ENCODE assay signal across 13 mouse cellular contexts in genomic region chr11:98900529-98901125, GRCm38 (mm10). TPM values are rescaled to one million over a fixed set of nuclear protein-coding genes. Genes with fewer than 3 reads are reported as not detected.
DNase-seq lines count a peak whose midpoint lies in the region; ATAC-seq and TF ChIP-seq lines count a peak whose summit lies in the region.
"Had no signal": no experiment of that assay in that cellular context is flagged by ENCODE, and none has a peak within 500 bp of the region (broad histone marks: within the 10 kb centered on the region; RNA-seq: fewer than 3 reads in every experiment).

No protein-coding gene starts in this region.

- H3K9ac ChIP-seq in liver, postnatal 0 days (replicated peaks), result no peak overlapping the region
- no peak overlapping the region for H3K9ac ChIP-seq in forebrain, embryonic 16.5 days (replicated peaks; ENCODE audit: low read depth, low read length)
- H3K9ac ChIP-seq: intestine, embryonic 15.5 days; limb, embryonic 15.5 days; neural tube, embryonic 13.5 days had no signal

- TF ChIP-seq POLR2A in spleen, adult 2 months (IDR thresholded peaks at IDR 0.05; ENCODE audit: low read depth, low read length), result no peak
- no peak for TF ChIP-seq POLR2A in kidney, adult 2 months (IDR thresholded peaks at IDR 0.05; ENCODE audit: low read depth, low read length)

- 21% methylated on average over 12 of the region's 12 CpGs for WGBS in spleen, adult 2 months
- 45% methylated on average over 12 of the region's 12 CpGs for whole genome bisulfite sequencing in liver, postnatal 0 days (ENCODE audit: insufficient replicate concordance)
- 90% methylated on average over 12 of the region's 12 CpGs for WGBS in forebrain, embryonic 16.5 days
- 67% methylated on average over 12 of the region's 12 CpGs for WGBS in kidney, adult 2 months

- TF ChIP-seq EP300 in liver, postnatal 0 days (IDR thresholded peaks at IDR 0.05; ENCODE audit: low read depth), result no peak

- H3K4me1 ChIP-seq in spleen, adult 2 months (ENCODE audit: control insufficient read depth, insufficient read depth, insufficient read length), result peaks cover 2% of the 10 kb centered on the region; the same call in 1 of the 2 replicates
- H3K4me1 ChIP-seq in liver, postnatal 0 days (ENCODE audit: insufficient read depth), result peaks cover 12% of the 10 kb centered on the region
- no peaks in the 10 kb centered on the region for H3K4me1 ChIP-seq in forebrain, embryonic 16.5 days (replicated peaks; ENCODE audit: control insufficient read depth, insufficient read depth, low read length)
- no peaks in the 10 kb centered on the region for H3K4me1 ChIP-seq in kidney, adult 2 months (ENCODE audit: control insufficient read depth, insufficient read depth, low read length)

- ATAC-seq in liver, postnatal 0 days, result no peak
- ATAC-seq in forebrain, embryonic 16.5 days, result no peak
- ATAC-seq: intestine, embryonic 15.5 days had no signal

- H3K36me3 ChIP-seq in spleen, adult 2 months (ENCODE audit: control insufficient read depth, insufficient read depth, low read length), result peaks cover 34% of the 10 kb centered on the region
- peaks cover 56% of the 10 kb centered on the region for H3K36me3 ChIP-seq in liver, postnatal 0 days (replicated peaks; ENCODE audit: insufficient read depth, low read length)
- peaks cover 28% of the 10 kb centered on the region for H3K36me3 ChIP-seq in forebrain, embryonic 16.5 days (ENCODE audit: control insufficient read depth, insufficient read depth)
- H3K36me3 ChIP-seq in kidney, adult 2 months (ENCODE audit: control insufficient read depth, insufficient read depth, low read length), result peaks cover 4% of the 10 kb centered on the region

- intact Hi-C loops in gastrocnemius, adult 2 months (cut with DNase I), result no loop called here

- no peak for DNase-seq in gastrocnemius, adult 2 months
- DNase-seq in gastrocnemius, adult 18-20 months (ENCODE audit: low spot score), result no peak
- no peak for DNase-seq in spleen, adult 2 months (ENCODE audit: low read depth in 1 of 2, low spot score in 2 of 2)
- DNase-seq in spleen, postnatal 14 days (ENCODE audit: low spot score in 2 of 2), result no peak
- DNase-seq in liver, postnatal 0 days, result no peak
- DNase-seq in thymus, postnatal 4 days, result peak; percentile 52
- DNase-seq in kidney, adult 2 months, result no peak
- DNase-seq: cerebellum, postnatal 36 days; gastrocnemius, postnatal 36 days had no signal

- H3K27me3 ChIP-seq in spleen, adult 2 months (ENCODE audit: control insufficient read depth, insufficient read depth, low read length), result no peaks in the 10 kb centered on the region
- no peaks in the 10 kb centered on the region for H3K27me3 ChIP-seq in liver, postnatal 0 days (ENCODE audit: insufficient read depth, low read length)
- no peaks in the 10 kb centered on the region for H3K27me3 ChIP-seq in forebrain, embryonic 16.5 days (replicated peaks; ENCODE audit: control insufficient read depth, insufficient read depth, low read length)
- H3K27me3 ChIP-seq in kidney, adult 2 months (replicated peaks; ENCODE audit: control insufficient read depth, insufficient read depth, low read length), result no peaks in the 10 kb centered on the region
- H3K27me3 ChIP-seq: intestine, embryonic 15.5 days; limb, embryonic 15.5 days; neural tube, embryonic 13.5 days had no signal

- H3K9me3 ChIP-seq in liver, postnatal 0 days (ENCODE audit: low read length), result no peaks in the 10 kb centered on the region
- H3K9me3 ChIP-seq in forebrain, embryonic 16.5 days (ENCODE audit: control insufficient read depth, low read length), result no peaks in the 10 kb centered on the region
- H3K9me3 ChIP-seq: intestine, embryonic 15.5 days; limb, embryonic 15.5 days; neural tube, embryonic 13.5 days had no signal

- peak overlapping the region; percentile 16 for H3K4me3 ChIP-seq in gastrocnemius, adult 2 months
- no peak overlapping the region for H3K4me3 ChIP-seq in spleen, adult 2 months (ENCODE audit: extremely low read depth, insufficient read depth, insufficient read length)
- no peak overlapping the region for H3K4me3 ChIP-seq in liver, postnatal 0 days (ENCODE audit: low read depth, low read length)
- H3K4me3 ChIP-seq in forebrain, embryonic 16.5 days (replicated peaks; ENCODE audit: low read length), result no peak overlapping the region
- no peak overlapping the region for H3K4me3 ChIP-seq in kidney, adult 2 months (ENCODE audit: insufficient read depth, low read depth, low read length)
- H3K4me3 ChIP-seq: intestine, embryonic 15.5 days; limb, embryonic 15.5 days; neural tube, embryonic 13.5 days had no signal

- no peak overlapping the region; the same call in 1 of the 2 replicates for H3K27ac ChIP-seq in gastrocnemius, adult 2 months
- H3K27ac ChIP-seq in spleen, adult 2 months (ENCODE audit: insufficient read depth, low read length), result peak overlapping the region; percentile 49
- peak overlapping the region; percentile 58 for H3K27ac ChIP-seq in liver, postnatal 0 days (ENCODE audit: low read depth)
- H3K27ac ChIP-seq in forebrain, embryonic 16.5 days (ENCODE audit: low read length), result no peak overlapping the region
- no peak overlapping the region for H3K27ac ChIP-seq in kidney, adult 2 months (ENCODE audit: insufficient read depth, low read depth, low read length)
- H3K27ac ChIP-seq: intestine, embryonic 15.5 days; limb, embryonic 15.5 days; neural tube, embryonic 13.5 days had no signal

- TF ChIP-seq CTCF in gastrocnemius, adult 2 months (IDR thresholded peaks at IDR 0.05), result no peak
- no peak for TF ChIP-seq CTCF in spleen, adult 2 months (IDR thresholded peaks at IDR 0.05; ENCODE audit: extremely low read depth, insufficient read depth, insufficient read length, insufficient replicate concordance)
- TF ChIP-seq CTCF in liver, postnatal 0 days (IDR thresholded peaks at IDR 0.05; ENCODE audit: low read depth), result no peak
- TF ChIP-seq CTCF in kidney, adult 2 months (conservative IDR thresholded peaks at IDR 0.05; ENCODE audit: insufficient read depth, insufficient read length, low read depth, low read length), result no peak

- peak overlapping the region; percentile 40; the same call in 1 of the 2 replicates for H3K4me2 ChIP-seq in liver, postnatal 0 days (ENCODE audit: low read depth, low read length)
- no peak overlapping the region for H3K4me2 ChIP-seq in forebrain, embryonic 16.5 days (ENCODE audit: low read length)
- H3K4me2 ChIP-seq: intestine, embryonic 15.5 days; limb, embryonic 15.5 days; neural tube, embryonic 13.5 days had no signal

RNA-seq across cellular contexts. Expression of gene Cdc6, which starts 7.0 kb away (rescaled TPM):
- under 1 TPM in 1 of 2 experiments, not detected in 1; 0.11 TPM for total RNA-seq in gastrocnemius, adult 2 months (2021)
- total RNA-seq in gastrocnemius, adult 18-20 months (2021), result under 1 TPM; 0.09 to 0.26 TPM
- 1.6 and 2.0 TPM in 2 replicates for polyA plus RNA-seq in spleen, adult 2 months (2012; rRNA removed)
- polyA plus RNA-seq in liver, postnatal 0 days (2015; fragmentation: Nextera tagmentation; extraction: Ambion mirVana), result 19.1 and 22.3 TPM in 2 replicates
- 10.3 and 10.9 TPM in 2 replicates for polyA plus RNA-seq in forebrain, embryonic 16.5 days (2015; fragmentation: Nextera tagmentation; extraction: Ambion mirVana)
- polyA plus RNA-seq in kidney, adult 2 months (2012; rRNA removed), result 0.11 and 0.14 TPM in 2 replicates

RNA-seq across cellular contexts. Expression of gene Rara, which starts 27.0 kb away (rescaled TPM):
- 10 to 100 TPM; 10.2 to 12.4 TPM for total RNA-seq in gastrocnemius, adult 2 months (2021)
- 10 to 100 TPM; 12.9 to 13.2 TPM for total RNA-seq in gastrocnemius, adult 18-20 months (2021)
- polyA plus RNA-seq in spleen, adult 2 months (2012; rRNA removed), result 37.0 and 48.8 TPM in 2 replicates
- 5.4 and 5.6 TPM in 2 replicates for polyA plus RNA-seq in liver, postnatal 0 days (2015; fragmentation: Nextera tagmentation; extraction: Ambion mirVana)
- polyA plus RNA-seq in forebrain, embryonic 16.5 days (2015; fragmentation: Nextera tagmentation; extraction: Ambion mirVana), result 9.5 and 10.6 TPM in 2 replicates
- 18.0 and 19.6 TPM in 2 replicates for polyA plus RNA-seq in kidney, adult 2 months (2012; rRNA removed)

RNA-seq across cellular contexts. Expression of gene Wipf2, which starts 37.2 kb away (rescaled TPM):
- total RNA-seq in gastrocnemius, adult 2 months (2021), result 1 to 10 TPM; 6.1 to 6.6 TPM
- total RNA-seq in gastrocnemius, adult 18-20 months (2021), result 1 to 10 TPM; 5.5 to 5.7 TPM
- 8.0 and 10.1 TPM in 2 replicates for polyA plus RNA-seq in spleen, adult 2 months (2012; rRNA removed)
- 1.2 TPM in 2 replicates for polyA plus RNA-seq in liver, postnatal 0 days (2015; fragmentation: Nextera tagmentation; extraction: Ambion mirVana)
- polyA plus RNA-seq in forebrain, embryonic 16.5 days (2015; fragmentation: Nextera tagmentation; extraction: Ambion mirVana), result 4.6 and 5.1 TPM in 2 replicates
- 8.7 and 9.9 TPM in 2 replicates for polyA plus RNA-seq in kidney, adult 2 months (2012; rRNA removed)

Comparison
In these comparisons a context has a peak if more than half of its experiments do, and no peak if none do; other contexts are left out.
1. H3K27ac ChIP-seq: peak in spleen, adult 2 months (single experiment) and liver, postnatal 0 days (single experiment); none in gastrocnemius, adult 2 months (single experiment), forebrain, embryonic 16.5 days (single experiment) and kidney, adult 2 months (single experiment).